Mouse (Mus musculus) limb, embryonic 14.5 days (tissue): ENCODE measurements at regions not wholly inside any gene's neighbourhood (a gene's known extent, or its start where the extent isn't known, plus 50 kb on each side); places are given as distances from the start of the nearest gene placed in this dataset.

Experiments
- ATAC-seq: fragments of 200-750 bp; cut with Nextera tagmentation; 2 replicates; pipeline ENCODE4 v1.8.0; 2017; ENCODE audit warnings: low read depth, moderate number of reproducible peaks, moderate TSS enrichment; ENCODE audit not compliant: low FRiP score
- DNase-seq: peaks from one replicate; pipeline ENCODE4 v3.0.0-alpha.2; 2015; ENCODE audit warnings: low spot score
- H3K27ac ChIP-seq: fragments of 300-500 bp; sonication (generic); replicated peaks from 2 replicates; pipeline ENCODE4 v1.5.1; 2014; ENCODE audit warnings: low read depth, mild to moderate bottlenecking, low read length, moderate library complexity, mixed read lengths
- H3K27me3 ChIP-seq: fragments of 300-500 bp; sonication (generic); 2 replicates; pipeline ENCODE4 v1.6.1; 2014; ENCODE audit warnings: low read length, mixed read lengths; ENCODE audit not compliant: control insufficient read depth, insufficient read depth
- H3K36me3 ChIP-seq: fragments of 300-500 bp; sonication (generic); 2 replicates; pipeline ENCODE4 v1.6.1; 2014; ENCODE audit warnings: mild to moderate bottlenecking, low read length, moderate library complexity, mixed read lengths; ENCODE audit not compliant: control insufficient read depth, insufficient read depth
- H3K4me1 ChIP-seq: fragments of 300-500 bp; sonication (generic); 2 replicates; pipeline ENCODE4 v1.6.1; 2014; ENCODE audit warnings: antibody characterized with exemption, low read length, mixed read lengths; ENCODE audit not compliant: control insufficient read depth, insufficient read depth
- H3K4me2 ChIP-seq: fragments of 300-500 bp; sonication (generic); replicated peaks from 2 replicates; pipeline ENCODE4 v1.6.1; 2014; ENCODE audit warnings: low read depth, mild to moderate bottlenecking, low read length, moderate library complexity; ENCODE audit not compliant: severe bottlenecking
- H3K4me3 ChIP-seq: fragments of 300-500 bp; sonication (generic); replicated peaks from 2 replicates; pipeline ENCODE4 v1.5.1; 2014; ENCODE audit warnings: low read length
- H3K9ac ChIP-seq: fragments of 300-500 bp; sonication (generic); 2 replicates; pipeline ENCODE4 v1.6.1; 2014; ENCODE audit warnings: mild to moderate bottlenecking, low read depth, low read length, moderate library complexity; ENCODE audit not compliant: severe bottlenecking
- H3K9me3 ChIP-seq: fragments of 300-500 bp; sonication (generic); 2 replicates; pipeline ENCODE4 v1.6.1; 2016; ENCODE audit warnings: low read length; ENCODE audit not compliant: control insufficient read depth
- POLR2A ChIP-seq: fragments of 200-500 bp; IDR thresholded peaks from 2 replicates; pipeline ENCODE4 v1.8.0; 2012; ENCODE audit warnings: inconsistent platforms, mild to moderate bottlenecking, moderate library complexity, borderline replicate concordance; ENCODE audit not compliant: insufficient read depth, insufficient read length; ENCODE audit errors: extremely low read depth
- WGBS: fragments of 180-500 bp; shearing (Covaris S2); extraction: QIAGEN DNeasy Blood & Tissue Kit; methylation state at CpG from one replicate; pipeline ENCODE4 v1.1.7; 2014; 5-methylcytosine and 5-hydroxymethylcytosine counted together

- TF ChIP-seq POLR2A = no peak
- Histone ChIP-seq H3K36me3 (no peaks in the 10 kb centered on the region), H3K4me2 (peak overlapping the region; percentile 49; the same call in 1 of the 2 replicates), H3K9ac (peak overlapping the region; percentile 34), H3K9me3 (no peaks in the 10 kb centered on the region), H3K4me3 (0 out of 2 replicates have a peak overlapping the region, but pooled peaks have one; percentile 14), H3K27ac (no peak overlapping the region), H3K4me1 (no peaks in the 10 kb centered on the region), H3K27me3 (no peaks in the 10 kb centered on the region)
- WGBS = 74% methylated on average over 5 of the region's 5 CpGs
- peak; percentile 7; the same call in 1 of the 2 replicates for ATAC-seq
- DNase-seq = no peak
Observed at GRCm38 (mm10) chr15:96936216-96936615, 119.5 kb downstream of the Slc38a4 start.

GRCm38 (mm10) chr15:96933451-96933850 lies 122.3 kb downstream of the Slc38a4 start:
- H3K9ac ChIP-seq = 0 out of 2 replicates have a peak overlapping the region, but pooled peaks have one; percentile 12
- no peak overlapping the region for H3K4me2 ChIP-seq
- TF ChIP-seq POLR2A = no peak
- no peaks in the 10 kb centered on the region for H3K27me3 ChIP-seq
- H3K4me1 ChIP-seq = no peaks in the 10 kb centered on the region
- ATAC-seq (no peak), DNase-seq (no peak)
- H3K36me3 ChIP-seq = no peaks in the 10 kb centered on the region
- H3K4me3 ChIP-seq = no peak overlapping the region
- H3K27ac ChIP-seq = 0 out of 2 replicates have a peak overlapping the region, but pooled peaks have one; percentile 26
- 46% methylated on average over 3 of the region's 3 CpGs for WGBS
- H3K9me3 ChIP-seq = no peaks in the 10 kb centered on the region

GRCm38 (mm10) chr15:96930531-96930930 lies 125.2 kb downstream of the Slc38a4 start:
- no peak for DNase-seq
- H3K9ac ChIP-seq = no peak overlapping the region
- no peak for TF ChIP-seq POLR2A

GRCm38 (mm10) chr15:96929788-96930187 lies 126.0 kb downstream of the Slc38a4 start:
- no peaks in the 10 kb centered on the region for H3K4me1 ChIP-seq
- H3K9me3 ChIP-seq = no peaks in the 10 kb centered on the region
- WGBS = 85% methylated on average over 4 of the region's 4 CpGs
- no peaks in the 10 kb centered on the region for H3K36me3 ChIP-seq
- no peak overlapping the region for H3K27ac ChIP-seq
- H3K9ac ChIP-seq = no peak overlapping the region
- H3K4me3 ChIP-seq = no peak overlapping the region
- ATAC-seq (no peak), DNase-seq (no peak)
- no peak for TF ChIP-seq POLR2A
- no peaks in the 10 kb centered on the region for H3K27me3 ChIP-seq
- H3K4me2 ChIP-seq = no peak overlapping the region

More at GRCm38 (mm10) chr15:96930531-96930930, 125.2 kb downstream of the Slc38a4 start:
- no peak for ATAC-seq
- H3K4me3 ChIP-seq = no peak overlapping the region
- H3K27me3 ChIP-seq = no peaks in the 10 kb centered on the region
- H3K27ac ChIP-seq = no peak overlapping the region
- no peaks in the 10 kb centered on the region for H3K4me1 ChIP-seq
- H3K4me2 ChIP-seq = no peak overlapping the region
- WGBS = 76% methylated on average over 6 of the region's 6 CpGs
- no peaks in the 10 kb centered on the region for H3K36me3 ChIP-seq
- H3K9me3 ChIP-seq = no peaks in the 10 kb centered on the region

- Histone ChIP-seq H3K4me3 (no peak overlapping the region), H3K4me1 (no peaks in the 10 kb centered on the region), H3K9ac (no peak overlapping the region), H3K36me3 (no peaks in the 10 kb centered on the region), H3K9me3 (no peaks in the 10 kb centered on the region), H3K27me3 (no peaks in the 10 kb centered on the region), H3K4me2 (no peak overlapping the region), H3K27ac (no peak overlapping the region)
- ATAC-seq (no peak), DNase-seq (no peak)
- TF ChIP-seq POLR2A = no peak
- 89% methylated on average over 4 of the region's 4 CpGs for WGBS
Observed at GRCm38 (mm10) chr15:96928692-96929091, 127.1 kb downstream of the Slc38a4 start.

GRCm38 (mm10) chr15:96927674-96928073 lies 128.1 kb downstream of the Slc38a4 start:
- Histone ChIP-seq H3K36me3 (no peaks in the 10 kb centered on the region), H3K4me3 (no peak overlapping the region), H3K27me3 (no peaks in the 10 kb centered on the region), H3K27ac (no peak overlapping the region), H3K4me2 (no peak overlapping the region), H3K9ac (no peak overlapping the region), H3K4me1 (no peaks in the 10 kb centered on the region), H3K9me3 (no peaks in the 10 kb centered on the region)
- TF ChIP-seq POLR2A = no peak
- DNase-seq = no peak
- WGBS = 83% methylated on average over 4 of the region's 4 CpGs
- no peak for ATAC-seq
